Mouse (Mus musculus) heart, adult 2 months (tissue): Measurements from ENCODE around the gene Primpol.

Experiments used
- CTCF ChIP-seq: fragments of 200-600 bp; IDR thresholded peaks from 2 replicates; pipeline ENCODE4 v1.8.1; 2022; ENCODE audit warnings: antibody characterized with exemption, mild to moderate bottlenecking, moderate library complexity
- EP300 ChIP-seq: fragments of 200-500 bp; IDR thresholded peaks from 2 replicates; pipeline ENCODE4 v1.6.1; 2011; ENCODE audit warnings: low read depth, low read length, control low read depth; ENCODE audit not compliant: insufficient read depth
- POLR2A ChIP-seq: fragments of 200-500 bp; IDR thresholded peaks from 2 replicates; pipeline ENCODE4 v1.6.1; 2011; ENCODE audit warnings: mild to moderate bottlenecking, low read depth, low read length, control low read depth; ENCODE audit not compliant: insufficient read depth

- TF ChIP-seq EP300 (no peak), CTCF (no peak), POLR2A (no peak)
Observed at GRCm38 (mm10) chr8:46529508-46529907, 87.5 kb downstream of the Primpol start.
